Mouse (Mus musculus) hindlimb bud, embryonic 11.5 days (tissue): Measurements from ENCODE around the gene Ghdc.

Experiments used
- DNase-seq: peaks from one replicate; pipeline ENCODE4 v3.0.0-alpha.2; 2012; ENCODE audit warnings: low read depth, low spot score; ENCODE audit errors: extremely low spot score

Ghdc gene

GRCm38 (mm10) chr11:100748620-100749019, 22.1 kb downstream of the Ghdc start:
- no peak for DNase-seq

- no peak for DNase-seq
Observed at GRCm38 (mm10) chr11:100747114-100747513, 23.6 kb downstream of the Ghdc start.

- DNase-seq: no peak
Observed at GRCm38 (mm10) chr11:100746546-100746945, 24.2 kb downstream of the Ghdc start.

- DNase-seq: peak; percentile 12
Observed at GRCm38 (mm10) chr11:100745085-100745484, 25.7 kb downstream of the Ghdc start.

- no peak for DNase-seq
Observed at GRCm38 (mm10) chr11:100741348-100741747, 29.4 kb downstream of the Ghdc start.

- DNase-seq: no peak
Observed at GRCm38 (mm10) chr11:100738749-100739148, 32.0 kb downstream of the Ghdc start.

- peak; percentile 96 for DNase-seq
Observed at GRCm38 (mm10) chr11:100738066-100738604, 32.6 kb downstream of the Ghdc start, which contains the start of gene Rab5c. Gene Rab5c, minus strand, starts transcription at chr11:100738215.

- DNase-seq: no peak
Observed at GRCm38 (mm10) chr11:100737105-100737733, 33.5 kb downstream of the Ghdc start.

GRCm38 (mm10) chr11:100736746-100737080, 34.0 kb downstream of the Ghdc start:
- DNase-seq: no peak

GRCm38 (mm10) chr11:100735954-100736745, 34.6 kb downstream of the Ghdc start:
- DNase-seq: no peak

- DNase-seq: no peak
Observed at GRCm38 (mm10) chr11:100735134-100735865, 35.5 kb downstream of the Ghdc start.

- DNase-seq: no peak
Observed at GRCm38 (mm10) chr11:100730477-100731205, 40.1 kb downstream of the Ghdc start.

GRCm38 (mm10) chr11:100729976-100730375, 40.8 kb downstream of the Ghdc start:
- DNase-seq: no peak

- DNase-seq: no peak
Observed at GRCm38 (mm10) chr11:100728601-100729000, 42.2 kb downstream of the Ghdc start.

GRCm38 (mm10) chr11:100727201-100727600, 43.6 kb downstream of the Ghdc start:
- no peak for DNase-seq

GRCm38 (mm10) chr11:100724919-100725512, 45.7 kb downstream of the Ghdc start:
- DNase-seq: no peak

- DNase-seq: no peak
Observed at GRCm38 (mm10) chr11:100722493-100723028, 48.2 kb downstream of the Ghdc start.

- no peak for DNase-seq
Observed at GRCm38 (mm10) chr11:100721776-100722492, 48.8 kb downstream of the Ghdc start.

- no peak for DNase-seq
Observed at GRCm38 (mm10) chr11:100721254-100721653, 49.5 kb downstream of the Ghdc start.

GRCm38 (mm10) chr11:100720345-100720744, 50.4 kb downstream of the Ghdc start:
- no peak for DNase-seq
